Mouse (Mus musculus) hindbrain, embryonic 13.5 days (tissue): ENCODE results near the gene Ift122. TPM values are rescaled to one million over a fixed set of nuclear protein-coding genes. Genes with fewer than 3 reads are reported as not detected.
"Not testable (repeated sequence)": the region's sequence is repeated elsewhere in the genome, so short reads cannot be mapped to it uniquely, and the experiment has no call there.

Experiments
- ATAC-seq: fragments of 200-750 bp; cut with Nextera tagmentation; 2 replicates; pipeline ENCODE4 v1.8.0; 2017; ENCODE audit warnings: moderate TSS enrichment; ENCODE audit not compliant: low FRiP score
- H3K27ac ChIP-seq: fragments of 300-500 bp; sonication (generic); 2 replicates; pipeline ENCODE4 v1.5.1; 2015; ENCODE audit warnings: inconsistent platforms, mild to moderate bottlenecking, moderate library complexity
- H3K27me3 ChIP-seq: fragments of 300-500 bp; sonication (generic); 2 replicates; pipeline ENCODE4 v1.6.1; 2015; ENCODE audit warnings: mild to moderate bottlenecking, inconsistent platforms
- H3K36me3 ChIP-seq: fragments of 300-500 bp; sonication (generic); 2 replicates; pipeline ENCODE4 v1.6.1; 2015; ENCODE audit warnings: mild to moderate bottlenecking, inconsistent platforms
- H3K4me1 ChIP-seq: fragments of 300-500 bp; sonication (generic); replicated peaks from 2 replicates; pipeline ENCODE4 v1.6.1; 2015; ENCODE audit warnings: inconsistent platforms
- H3K4me2 ChIP-seq: fragments of 300-500 bp; sonication (generic); 2 replicates; pipeline ENCODE4 v1.6.1; 2015; ENCODE audit warnings: inconsistent platforms, mild to moderate bottlenecking, moderate library complexity
- H3K4me3 ChIP-seq: fragments of 300-500 bp; sonication (generic); 2 replicates; pipeline ENCODE4 v1.5.1; 2015; ENCODE audit warnings: mild to moderate bottlenecking, inconsistent platforms
- H3K9ac ChIP-seq: fragments of 300-500 bp; sonication (generic); 2 replicates; pipeline ENCODE4 v1.6.1; 2015; ENCODE audit warnings: mild to moderate bottlenecking, inconsistent platforms
- H3K9me3 ChIP-seq: fragments of 300-500 bp; sonication (generic); 2 replicates; pipeline ENCODE4 v1.6.1; 2016; ENCODE audit warnings: inconsistent platforms
- WGBS: fragments of 180-500 bp; shearing (Covaris S2); methylation state at CpG from one replicate; pipeline ENCODE4 v1.1.7; 2015; 5-methylcytosine and 5-hydroxymethylcytosine counted together
- polyA plus RNA-seq: library from polyadenylated mRNA; unstranded; fragments of >200 nt; fragmentation: Nextera tagmentation; extraction: Ambion mirVana; gene quantifications from 2 replicates; pipeline ENCODE4 v1.2.1, GENCODE M21; 2015

Ift122 gene
- polyA plus RNA-seq, 1 experiment from 2014 or later: 27.7 TPM

GRCm38 (mm10) chr6:115821216-115821993 is 31.9 kb upstream of the Ift122 start:
- Histone ChIP-seq H3K9ac (no peak overlapping the region), H3K36me3 (no peaks in the 10 kb centered on the region), H3K4me1 (no peaks in the 10 kb centered on the region), H3K4me2 (no peak overlapping the region), H3K9me3 (no peaks in the 10 kb centered on the region), H3K27me3 (no peaks in the 10 kb centered on the region), H3K27ac (no peak overlapping the region), H3K4me3 (no peak overlapping the region)
- no peak for ATAC-seq
- WGBS: 91% methylated on average over 8 of the region's 8 CpGs

- H3K9me3 ChIP-seq, H3K9ac ChIP-seq, H3K4me1 ChIP-seq, H3K36me3 ChIP-seq, H3K27me3 ChIP-seq, H3K27ac ChIP-seq: not testable (repeated sequence)
- H3K4me2 ChIP-seq: peak overlapping the region; percentile 32
- 4% methylated on average over 5 of the region's 11 CpGs for WGBS
- H3K4me3 ChIP-seq: 0 out of 2 replicates have a peak overlapping the region, but pooled peaks have one; percentile 17
- peak; percentile 90 for ATAC-seq
Measured at GRCm38 (mm10) chr6:115823850-115824464, 29.3 kb upstream of the Ift122 start.

GRCm38 (mm10) chr6:115830779-115831601 is 22.3 kb upstream of the Ift122 start:
- 88% methylated on average over 6 of the region's 6 CpGs for WGBS
- H3K4me1 ChIP-seq: no peaks in the 10 kb centered on the region
- no peak for ATAC-seq
- H3K9me3 ChIP-seq: no peaks in the 10 kb centered on the region
- no peaks in the 10 kb centered on the region for H3K27me3 ChIP-seq
- no peak overlapping the region for H3K4me2 ChIP-seq
- H3K36me3 ChIP-seq: no peaks in the 10 kb centered on the region
- H3K4me3 ChIP-seq: no peak overlapping the region
- H3K27ac ChIP-seq: no peak overlapping the region
- H3K9ac ChIP-seq: no peak overlapping the region

GRCm38 (mm10) chr6:115832152-115832850 is 21.0 kb upstream of the Ift122 start:
- no peak overlapping the region for H3K4me2 ChIP-seq
- no peak for ATAC-seq
- 88% methylated on average over 2 of the region's 2 CpGs for WGBS
- H3K27me3 ChIP-seq: no peaks in the 10 kb centered on the region
- H3K36me3 ChIP-seq: no peaks in the 10 kb centered on the region
- no peak overlapping the region for H3K27ac ChIP-seq
- no peaks in the 10 kb centered on the region for H3K9me3 ChIP-seq
- no peak overlapping the region for H3K4me3 ChIP-seq
- no peak overlapping the region for H3K9ac ChIP-seq
- peaks cover 5% of the 10 kb centered on the region for H3K4me1 ChIP-seq

GRCm38 (mm10) chr6:115833861-115834260 is 19.4 kb upstream of the Ift122 start:
- Histone ChIP-seq H3K4me2 (no peak overlapping the region), H3K36me3 (no peaks in the 10 kb centered on the region), H3K4me3 (no peak overlapping the region), H3K27ac (no peak overlapping the region), H3K27me3 (no peaks in the 10 kb centered on the region), H3K9ac (no peak overlapping the region), H3K4me1 (peaks cover 17% of the 10 kb centered on the region), H3K9me3 (no peaks in the 10 kb centered on the region)
- no peak for ATAC-seq

GRCm38 (mm10) chr6:115838161-115838597 is 15.1 kb upstream of the Ift122 start, which contains the start of gene Efcab12:
Efcab12 (minus strand) TSS chr6:115838412.
- Histone ChIP-seq H3K9ac (peak within 1 kb of the TSS; percentile 64), H3K4me1 (peaks cover 17% of the 10 kb centered on the region), H3K4me3 (peak within 1 kb of the TSS; percentile 36), H3K4me2 (peak within 1 kb of the TSS; percentile 67), H3K36me3 (peaks cover 13% of the 10 kb centered on the region), H3K9me3 (no peaks in the 10 kb centered on the region), H3K27ac (peak within 1 kb of the TSS; percentile 66), H3K27me3 (no peaks in the 10 kb centered on the region)
- 2% methylated on average over 19 of the region's 19 CpGs for WGBS
- peak; percentile 95 for ATAC-seq

GRCm38 (mm10) chr6:115838745-115839144 is 14.5 kb upstream of the Ift122 start:
- 68% methylated on average over 5 of the region's 5 CpGs for WGBS
- peak; percentile 44; the same call in 1 of the 2 replicates for ATAC-seq
- no peak overlapping the region for H3K9ac ChIP-seq

GRCm38 (mm10) chr6:115845006-115845405 is 8.3 kb upstream of the Ift122 start:
- no peak for ATAC-seq
- H3K4me1 ChIP-seq: no peaks in the 10 kb centered on the region

More at GRCm38 (mm10) chr6:115838745-115839144, 14.5 kb upstream of the Ift122 start:
- Histone ChIP-seq H3K4me2 (peak overlapping the region; percentile 67), H3K4me3 (peak overlapping the region; percentile 36), H3K27ac (no peak overlapping the region), H3K9me3 (no peaks in the 10 kb centered on the region), H3K4me1 (peaks cover 17% of the 10 kb centered on the region), H3K27me3 (no peaks in the 10 kb centered on the region), H3K36me3 (peaks cover 19% of the 10 kb centered on the region)

GRCm38 (mm10) chr6:115846640-115847411 is 6.4 kb upstream of the Ift122 start:
- H3K4me1 ChIP-seq: peaks cover 2% of the 10 kb centered on the region
- H3K4me3 ChIP-seq: no peak overlapping the region
- ATAC-seq: no peak
- WGBS: 44% methylated on average over 8 of the region's 8 CpGs
- no peaks in the 10 kb centered on the region for H3K9me3 ChIP-seq
- H3K27me3 ChIP-seq: no peaks in the 10 kb centered on the region
- H3K36me3 ChIP-seq: peaks cover 44% of the 10 kb centered on the region
- H3K9ac ChIP-seq: no peak overlapping the region
- H3K27ac ChIP-seq: no peak overlapping the region
- no peak overlapping the region for H3K4me2 ChIP-seq

More at GRCm38 (mm10) chr6:115845006-115845405, 8.3 kb upstream of the Ift122 start:
- 95% methylated on average over 4 of the region's 4 CpGs for WGBS
- Histone ChIP-seq H3K27ac (no peak overlapping the region), H3K27me3 (no peaks in the 10 kb centered on the region), H3K4me2 (no peak overlapping the region), H3K4me3 (no peak overlapping the region), H3K36me3 (peaks cover 45% of the 10 kb centered on the region), H3K9ac (no peak overlapping the region), H3K9me3 (no peaks in the 10 kb centered on the region)

GRCm38 (mm10) chr6:115848598-115849304 is 4.5 kb upstream of the Ift122 start:
- Histone ChIP-seq H3K9ac (peak overlapping the region; percentile 14; the same call in 1 of the 2 replicates), H3K9me3 (no peaks in the 10 kb centered on the region), H3K36me3 (peaks cover 30% of the 10 kb centered on the region), H3K27ac (no peak overlapping the region), H3K4me1 (peaks cover 15% of the 10 kb centered on the region), H3K4me2 (no peak overlapping the region), H3K4me3 (no peak overlapping the region), H3K27me3 (no peaks in the 10 kb centered on the region)
- no peak for ATAC-seq
- 94% methylated on average over 10 of the region's 10 CpGs for WGBS
